Mouse (Mus musculus) E14TG2a.4 (cell line): ENCODE measurements around the gene Sel1l3.

Experiments used
- CTCF ChIP-seq: conservative IDR thresholded peaks from 2 replicates; pipeline ENCODE4 v1.5.1; 2014; ENCODE audit warnings: low read length
- NANOG ChIP-seq: IDR thresholded peaks from 2 replicates; pipeline ENCODE4 v1.6.1; 2014; ENCODE audit warnings: borderline replicate concordance, low read length, mixed read lengths

DNA sequence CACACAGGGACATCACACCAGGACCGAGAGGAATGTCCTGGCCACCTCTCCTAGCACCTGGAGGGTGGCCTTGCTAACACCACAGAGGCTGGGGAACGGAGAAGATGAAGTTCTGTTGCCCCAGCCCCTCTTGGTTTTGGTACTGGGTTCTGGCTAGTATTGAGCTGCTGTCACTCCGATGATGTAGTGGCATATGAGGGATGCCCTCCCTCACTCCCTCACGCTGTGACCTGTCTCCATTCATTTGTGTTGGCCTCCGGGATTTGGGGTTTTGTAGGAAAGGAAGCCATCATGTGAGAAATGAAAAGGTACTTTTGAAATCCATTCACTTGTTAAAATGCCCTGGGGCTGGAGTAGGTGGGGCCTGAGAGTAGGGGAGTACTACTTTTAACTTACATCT, 33.8 kb downstream of the Sel1l3 start:
- TF ChIP-seq CTCF (no peak), NANOG (no peak)
